Mouse (Mus musculus): ENCODE data around the gene Yy1.

The Yy1 gene

DNA sequence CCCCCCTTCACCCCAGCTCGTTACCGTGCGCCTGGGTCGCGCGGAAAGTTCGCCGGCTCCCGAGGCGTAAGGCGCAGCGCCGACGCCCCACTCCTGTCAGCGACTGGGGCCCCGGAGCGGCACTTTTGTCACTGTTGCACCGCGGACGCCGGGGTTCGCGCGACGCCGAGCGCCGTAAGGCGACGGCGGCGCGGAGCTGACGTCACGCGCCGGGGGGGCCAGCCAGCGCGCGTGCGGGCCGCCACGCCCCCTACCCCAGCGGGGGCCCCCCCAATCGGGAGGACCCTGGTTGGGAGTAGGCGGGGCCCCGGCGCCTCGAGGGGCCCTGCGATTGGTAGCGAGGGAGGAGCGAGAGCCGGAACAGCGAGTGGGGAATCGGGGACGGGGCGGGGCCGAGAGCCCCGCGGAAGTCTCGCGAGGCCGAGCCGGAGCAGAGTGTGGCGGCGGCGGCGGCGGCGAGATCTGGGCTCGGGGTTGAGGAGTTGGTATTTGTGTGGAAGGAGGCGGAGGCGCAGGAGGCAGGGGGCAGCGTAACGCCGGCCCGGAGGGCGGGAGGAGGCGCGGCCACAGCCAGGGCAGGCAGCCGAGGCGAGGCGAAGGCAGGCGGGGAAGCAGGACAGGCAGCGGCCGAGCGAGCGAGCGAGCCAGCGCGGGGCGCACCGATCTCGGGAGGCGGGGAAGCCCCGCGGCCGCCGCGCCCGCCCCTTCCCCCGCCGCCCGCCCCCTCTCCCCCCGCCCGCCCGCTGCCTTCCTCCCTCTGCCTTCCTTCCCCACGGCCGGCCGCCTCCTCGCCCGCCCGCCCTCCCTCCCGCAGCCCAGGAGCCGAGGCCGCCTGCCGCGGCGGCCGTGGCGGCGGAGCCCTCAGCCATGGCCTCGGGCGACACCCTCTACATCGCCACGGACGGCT lies at the start of gene Yy1:
TSS of gene Yy1 (plus strand) at position 428 of the 907 bp plus-strand sequence.
- TF ChIP-seq GATA4 (IDR thresholded peaks at IDR 0.05; ENCODE audit: insufficient replicate concordance, low read length): no peak

DNA sequence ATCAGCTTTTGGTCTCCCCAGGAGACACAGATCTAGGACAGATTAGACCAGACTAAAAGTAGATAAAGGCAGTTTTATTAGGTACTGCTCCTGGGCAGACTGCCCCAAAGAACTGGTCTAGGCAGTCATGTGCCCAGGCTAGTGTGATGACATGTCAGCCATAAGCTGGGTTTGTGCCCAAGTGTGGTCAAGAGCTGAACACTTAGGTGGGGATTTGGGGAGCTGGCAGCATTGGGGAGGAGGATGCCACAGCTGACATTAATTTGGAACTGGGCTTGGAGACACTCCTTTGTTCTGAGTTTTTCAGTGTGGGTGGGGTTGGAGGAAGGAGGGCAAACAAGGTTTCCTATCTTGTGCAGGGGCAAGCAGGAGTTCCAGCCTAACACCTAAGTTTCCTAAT lies 46.8 kb upstream of the Yy1 start:
- no peak for TF ChIP-seq GATA4 (IDR thresholded peaks at IDR 0.05; ENCODE audit: insufficient replicate concordance, low read length)

DNA sequence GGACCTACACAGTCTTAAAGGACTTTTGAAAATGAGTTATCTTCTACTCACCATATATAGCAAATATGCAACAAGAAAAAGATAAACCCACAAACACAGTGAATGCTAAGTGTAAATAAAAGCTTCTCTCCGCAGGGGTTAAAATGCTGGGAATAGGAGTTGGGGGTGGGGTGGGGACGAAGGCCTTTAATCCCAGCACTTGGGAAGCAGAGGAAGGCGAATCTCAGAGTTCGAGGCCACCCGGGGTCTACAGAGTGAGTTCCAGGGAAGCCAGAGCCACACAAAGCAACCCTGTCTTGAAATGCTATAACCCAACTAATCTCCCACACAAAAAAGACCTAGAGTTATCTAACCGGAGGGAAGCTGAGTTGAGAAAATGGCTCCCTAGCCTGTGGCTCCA lies 43.8 kb upstream of the Yy1 start:
- no peak for TF ChIP-seq GATA4 (IDR thresholded peaks at IDR 0.05; ENCODE audit: insufficient replicate concordance, low read length)

DNA sequence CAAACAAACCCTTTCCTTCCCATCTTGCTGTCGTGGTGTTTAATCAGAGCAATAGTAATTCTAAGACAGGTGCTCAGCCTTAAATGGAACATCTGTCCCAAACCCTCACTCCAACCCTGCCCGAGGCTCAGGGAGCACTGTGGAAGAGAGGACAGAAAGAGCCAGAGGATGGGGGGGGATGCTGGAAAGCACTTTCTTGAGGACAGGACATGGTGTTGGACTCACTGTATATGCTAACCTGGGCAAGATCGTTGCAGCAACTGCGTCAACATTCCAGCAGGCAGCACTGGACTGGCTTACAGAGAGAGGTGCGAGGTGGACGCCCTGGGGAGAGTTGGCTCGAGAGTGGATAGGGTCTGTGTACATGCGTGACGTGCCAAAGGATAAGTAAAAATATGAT lies 43.3 kb upstream of the Yy1 start:
- no peak for TF ChIP-seq GATA4 (IDR thresholded peaks at IDR 0.05; ENCODE audit: insufficient replicate concordance, low read length)

DNA sequence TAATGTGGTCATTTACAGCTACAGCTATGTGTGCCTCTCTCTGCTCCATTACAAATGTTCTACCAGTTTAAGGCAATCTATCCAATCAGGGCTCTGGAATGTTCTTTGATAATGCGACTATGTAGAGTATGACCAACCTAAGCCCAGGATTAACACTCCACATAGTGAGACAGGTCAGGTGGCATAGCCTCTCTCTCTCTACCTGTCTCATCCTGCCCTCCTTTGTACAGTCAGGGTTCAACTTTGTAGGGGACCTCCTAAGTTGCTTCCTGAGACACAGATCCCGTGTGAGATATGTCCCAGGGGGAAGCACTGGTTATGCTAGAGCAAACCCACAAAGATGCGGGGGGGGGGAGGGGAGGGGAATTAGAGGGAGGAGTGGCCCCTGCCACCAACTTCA lies 42.5 kb upstream of the Yy1 start:
- no peak for TF ChIP-seq GATA4 (IDR thresholded peaks at IDR 0.05; ENCODE audit: insufficient replicate concordance, low read length)

DNA sequence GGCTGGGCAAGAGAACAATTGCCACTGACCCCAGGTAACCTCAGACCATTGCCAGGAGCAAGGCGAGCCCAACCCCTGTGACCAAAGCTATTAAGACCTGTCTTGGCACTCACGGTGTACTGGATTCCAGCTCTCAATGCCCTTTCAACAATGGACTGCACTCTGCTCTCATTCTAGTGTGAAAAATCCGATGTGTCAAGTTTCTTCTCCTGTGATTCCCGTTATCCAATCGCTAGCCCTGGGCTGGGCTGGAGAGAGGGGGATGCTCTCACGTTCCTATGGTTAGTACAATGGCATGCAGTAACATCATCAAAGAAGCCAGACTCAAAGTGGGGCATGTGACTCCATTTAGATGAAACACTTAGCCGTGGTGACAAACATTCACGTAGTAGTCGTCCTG lies 41.0 kb upstream of the Yy1 start:
- TF ChIP-seq GATA4 (IDR thresholded peaks at IDR 0.05; ENCODE audit: insufficient replicate concordance, low read length): no peak

DNA sequence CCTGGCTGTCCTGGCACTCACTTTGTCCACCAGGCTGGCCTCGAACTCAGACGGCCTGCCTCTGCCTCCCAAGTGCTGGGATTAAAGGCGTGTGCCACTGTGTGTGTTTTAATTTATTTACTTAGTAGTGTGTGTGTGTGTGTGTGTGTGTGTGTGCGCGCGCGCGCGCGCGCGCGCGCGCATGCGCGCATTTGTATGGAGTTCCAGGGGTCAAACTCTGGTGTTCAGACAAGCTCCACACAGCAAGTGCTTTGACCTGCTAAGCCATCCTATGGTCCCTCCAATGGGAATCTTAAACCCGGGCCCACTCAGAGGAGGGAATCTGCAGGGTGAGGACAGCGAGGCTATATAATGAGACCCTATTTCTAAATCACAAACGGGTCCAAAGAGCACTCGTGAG lies 37.6 kb upstream of the Yy1 start:
- TF ChIP-seq GATA4 (IDR thresholded peaks at IDR 0.05; ENCODE audit: insufficient replicate concordance, low read length): no peak

DNA sequence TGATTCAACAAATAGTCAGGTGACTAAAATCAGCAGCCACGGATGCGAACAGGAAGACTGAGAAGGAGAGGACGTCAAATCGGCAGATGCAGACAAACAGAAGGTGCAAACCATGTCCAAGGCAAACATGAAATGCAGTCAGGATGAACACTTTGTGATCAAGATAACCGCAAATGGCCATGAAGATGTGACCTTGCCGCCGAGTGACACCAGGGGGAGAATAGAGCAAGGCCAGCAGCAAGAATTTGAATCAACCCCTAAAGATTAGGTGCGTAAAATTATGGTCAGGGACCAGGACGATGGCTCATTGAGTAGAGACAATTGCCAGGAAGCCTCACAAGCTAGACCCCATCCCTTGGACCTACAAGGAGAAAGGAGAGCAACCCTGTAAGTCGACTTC lies 36.2 kb upstream of the Yy1 start:
- TF ChIP-seq GATA4 (IDR thresholded peaks at IDR 0.05; ENCODE audit: insufficient replicate concordance, low read length): no peak

DNA sequence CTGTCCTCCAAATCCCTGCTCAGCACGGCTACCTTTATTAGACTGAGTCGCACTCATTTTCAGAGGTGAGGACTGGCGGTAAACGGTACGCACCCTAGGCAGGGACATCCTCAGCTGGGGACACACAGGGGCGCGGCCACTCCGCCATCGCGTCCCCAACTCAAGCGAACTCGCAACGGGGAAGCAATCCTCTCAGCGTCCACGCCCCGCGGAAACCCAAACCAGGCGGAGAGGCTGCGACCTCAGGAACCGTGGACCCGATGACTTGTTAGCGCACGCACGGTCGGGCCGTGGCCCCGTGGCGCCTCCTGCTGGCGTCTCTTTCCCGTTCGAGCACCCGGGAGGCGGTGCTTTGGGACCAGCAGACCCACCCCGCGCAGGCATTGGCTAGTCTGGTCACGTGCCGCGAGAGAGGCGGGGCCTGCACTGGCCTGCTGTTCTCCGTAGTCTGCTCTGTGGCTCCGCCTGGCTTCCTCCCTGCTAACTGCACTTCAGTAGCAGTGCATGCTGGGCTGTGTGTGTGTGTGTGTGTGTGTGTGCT lies 35.0 kb upstream of the Yy1 start:
- TF ChIP-seq GATA4 (IDR thresholded peaks at IDR 0.05; ENCODE audit: insufficient replicate concordance, low read length): peak; percentile 17; the same call in 1 of the 2 replicates

DNA sequence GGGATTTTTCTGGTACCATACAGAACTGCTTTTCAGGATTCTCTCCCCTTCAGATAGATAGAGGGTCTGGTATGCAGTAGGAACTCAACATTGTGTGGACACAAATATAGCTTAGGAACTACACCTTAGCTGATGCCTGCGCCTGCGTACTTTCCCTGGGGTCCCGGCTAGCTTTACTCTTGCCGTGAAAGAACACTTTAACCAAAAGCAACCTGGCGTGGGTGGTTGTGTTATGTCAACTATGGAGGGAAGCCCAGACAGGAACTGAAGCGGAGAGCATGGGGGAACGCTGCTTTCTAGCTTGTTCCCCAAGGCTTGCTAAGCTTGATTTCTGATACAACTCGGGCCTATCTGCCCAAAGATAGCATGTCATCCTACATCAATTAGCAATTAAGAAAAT lies 34.5 kb upstream of the Yy1 start:
- no peak for TF ChIP-seq GATA4 (IDR thresholded peaks at IDR 0.05; ENCODE audit: insufficient replicate concordance, low read length)

DNA sequence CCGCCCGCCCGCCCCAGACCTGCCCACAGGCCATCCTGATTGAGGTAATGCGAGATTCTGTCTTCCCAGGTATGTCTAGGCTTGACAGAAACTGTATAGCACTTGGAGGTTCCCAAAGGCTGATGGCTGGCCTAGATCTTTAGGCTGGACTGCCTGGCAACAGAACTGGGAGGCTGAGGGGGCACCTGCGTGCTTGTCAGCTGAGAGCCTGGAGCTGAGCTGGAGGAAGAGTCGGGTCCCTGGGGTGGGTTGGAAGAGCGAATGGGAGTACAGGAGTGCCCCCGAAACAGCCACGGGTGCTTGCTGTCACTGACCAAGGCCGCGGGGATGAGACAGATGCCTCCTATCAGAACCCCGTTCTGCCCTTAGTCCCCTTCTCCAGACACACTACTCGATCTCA lies 34.1 kb upstream of the Yy1 start:
- no peak for TF ChIP-seq GATA4 (IDR thresholded peaks at IDR 0.05; ENCODE audit: insufficient replicate concordance, low read length)

DNA sequence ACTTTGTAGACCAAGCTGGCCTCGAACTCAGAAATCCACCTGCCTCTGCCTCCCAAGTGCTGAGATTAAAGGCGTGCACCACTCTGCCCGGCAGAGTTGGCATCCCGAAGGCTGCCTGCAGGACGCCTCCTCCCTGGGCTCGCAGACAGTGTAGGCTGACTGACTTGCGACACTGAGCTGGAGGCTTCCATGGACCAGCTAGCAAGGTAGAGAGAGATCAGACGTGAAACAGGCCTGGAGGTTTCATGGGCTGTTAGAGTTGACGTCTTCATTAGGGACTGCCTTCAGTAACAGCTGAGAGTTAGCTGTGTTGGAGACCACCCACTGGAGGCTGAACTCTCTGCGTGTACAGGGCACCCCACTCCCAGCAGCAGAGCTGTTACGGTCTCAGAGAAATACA lies 33.5 kb upstream of the Yy1 start:
- no peak for TF ChIP-seq GATA4 (IDR thresholded peaks at IDR 0.05; ENCODE audit: insufficient replicate concordance, low read length)

DNA sequence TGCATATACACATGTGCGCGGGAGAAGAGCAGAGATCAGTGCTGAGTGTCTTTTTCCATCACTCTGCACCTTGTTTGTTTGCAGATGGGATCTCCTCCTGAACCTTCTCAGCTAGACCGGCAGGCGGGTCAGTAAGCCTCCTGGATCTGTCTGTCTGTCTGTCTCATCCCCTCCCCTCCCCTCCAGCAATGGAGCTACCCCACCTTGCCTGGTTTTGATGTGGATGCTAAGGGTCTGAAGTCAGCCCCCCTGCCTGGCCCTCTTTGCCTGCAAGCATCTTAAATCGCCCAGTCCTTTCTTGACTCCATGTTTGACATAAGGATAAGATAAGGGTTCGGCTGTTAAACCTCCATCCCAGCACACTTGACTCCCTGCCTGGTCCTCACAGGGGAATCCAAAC lies 32.8 kb upstream of the Yy1 start:
- TF ChIP-seq GATA4 (IDR thresholded peaks at IDR 0.05; ENCODE audit: insufficient replicate concordance, low read length): no peak

DNA sequence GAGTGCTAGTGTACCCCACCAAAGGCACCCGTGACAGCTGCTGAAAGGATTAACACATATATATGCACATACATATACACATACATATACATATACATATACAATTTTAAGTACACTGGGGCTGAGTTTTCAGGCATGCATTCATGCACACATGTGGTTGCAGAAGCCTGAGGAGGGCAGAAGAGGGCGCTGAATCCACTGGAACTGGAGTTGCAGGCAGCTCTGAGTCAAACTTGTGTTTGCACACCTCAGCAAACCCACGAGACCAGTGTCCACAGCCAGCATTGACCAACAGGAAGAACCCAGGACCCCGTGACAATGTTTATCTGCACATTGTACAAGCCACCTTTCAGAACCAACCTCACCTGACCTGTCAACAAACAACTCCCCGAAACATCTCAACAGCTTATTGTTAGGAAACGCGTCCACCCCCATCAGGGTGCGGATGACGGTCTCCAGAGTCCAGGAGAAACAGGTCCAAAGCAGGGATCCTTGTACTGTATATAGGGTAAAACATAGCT lies 32.2 kb upstream of the Yy1 start:
- no peak for TF ChIP-seq GATA4 (IDR thresholded peaks at IDR 0.05; ENCODE audit: insufficient replicate concordance, low read length)

DNA sequence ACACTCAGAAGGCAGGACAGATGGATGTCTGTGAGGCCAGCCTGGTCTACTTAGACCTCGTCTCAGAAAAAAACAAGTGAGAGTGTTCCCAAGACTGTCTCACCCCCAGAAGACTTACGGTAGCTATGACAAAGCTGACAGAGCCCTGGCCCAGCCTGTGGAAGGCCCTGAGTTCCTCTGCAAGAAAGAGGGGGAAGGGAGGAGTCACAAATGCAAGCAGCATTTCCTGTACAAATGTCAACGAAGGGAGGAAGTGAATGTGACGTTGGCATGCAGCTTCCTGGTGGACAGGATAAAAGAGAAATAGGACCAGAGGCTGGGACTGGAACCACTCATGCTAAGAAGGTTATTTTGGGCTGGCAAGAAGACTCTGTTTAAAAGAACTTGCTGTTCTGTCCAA lies 31.6 kb upstream of the Yy1 start:
- no peak for TF ChIP-seq GATA4 (IDR thresholded peaks at IDR 0.05; ENCODE audit: insufficient replicate concordance, low read length)

DNA sequence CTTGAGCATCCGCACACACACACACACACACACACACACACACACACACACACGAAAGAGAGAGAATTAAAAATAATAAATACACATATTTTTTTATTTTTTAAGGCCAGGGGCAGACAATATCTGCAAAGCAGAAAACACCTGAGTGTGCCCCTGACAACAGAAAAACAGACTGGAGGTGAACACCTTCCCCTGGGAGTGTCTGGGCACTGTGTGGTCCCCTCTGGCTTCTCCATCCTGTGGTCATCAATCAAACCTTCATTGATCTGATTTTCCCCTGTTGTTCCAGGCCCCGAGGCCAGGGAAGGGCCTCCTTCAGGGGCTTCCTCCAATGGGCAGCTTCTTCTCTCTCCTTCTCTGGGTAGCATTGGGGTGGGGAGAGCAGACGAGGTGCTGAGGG lies 31.1 kb upstream of the Yy1 start:
- TF ChIP-seq GATA4 (IDR thresholded peaks at IDR 0.05; ENCODE audit: insufficient replicate concordance, low read length): no peak

All from liver, adult (tissue).